Mouse (Mus musculus) stomach, postnatal 0 days (tissue): ENCODE results near the gene Urm1. TPM values are rescaled to one million over a fixed set of nuclear protein-coding genes. Genes with fewer than 3 reads are reported as not detected.

Experiments used
- ATAC-seq: fragments of 200-750 bp; cut with Nextera tagmentation; 2 replicates; pipeline ENCODE4 v1.8.0; 2017; ENCODE audit not compliant: low FRiP score, low TSS enrichment
- DNase-seq: peaks from one replicate; pipeline ENCODE4 v3.0.0-alpha.2; 2016; ENCODE audit warnings: low spot score
- H3K27ac ChIP-seq: fragments of 300-500 bp; sonication (generic); replicated peaks from 2 replicates; pipeline ENCODE4 v1.5.1; 2014; ENCODE audit warnings: mild to moderate bottlenecking, control low read depth
- H3K27me3 ChIP-seq: fragments of 300-500 bp; sonication (generic); 2 replicates; pipeline ENCODE4 v1.6.1; 2014; ENCODE audit warnings: low read length; ENCODE audit not compliant: control insufficient read depth, insufficient read depth
- H3K36me3 ChIP-seq: fragments of 300-500 bp; sonication (generic); 2 replicates; pipeline ENCODE4 v1.6.1; 2014; ENCODE audit warnings: low read length, mixed read lengths; ENCODE audit not compliant: control insufficient read depth, insufficient read depth
- H3K4me1 ChIP-seq: fragments of 300-500 bp; sonication (generic); replicated peaks from 2 replicates; pipeline ENCODE4 v1.6.1; 2014; ENCODE audit warnings: antibody characterized with exemption; ENCODE audit not compliant: control insufficient read depth, insufficient read depth
- H3K4me2 ChIP-seq: fragments of 300-500 bp; sonication (generic); replicated peaks from 2 replicates; pipeline ENCODE4 v1.6.1; 2014; ENCODE audit warnings: low read depth, mild to moderate bottlenecking, control low read depth, moderate library complexity
- H3K4me3 ChIP-seq: fragments of 300-500 bp; sonication (generic); 2 replicates; pipeline ENCODE4 v1.5.1; 2014; ENCODE audit warnings: low read depth, low read length, control low read depth
- H3K9ac ChIP-seq: fragments of 300-500 bp; sonication (generic); 2 replicates; pipeline ENCODE4 v1.6.1; 2014; ENCODE audit warnings: mild to moderate bottlenecking, low read length, control low read depth, mixed read lengths
- H3K9me3 ChIP-seq: fragments of 300-500 bp; sonication (generic); 2 replicates; pipeline ENCODE4 v1.6.1; 2016; ENCODE audit warnings: low read length; ENCODE audit not compliant: control insufficient read depth
- CTCF ChIP-seq: IDR thresholded peaks from 2 replicates; pipeline ENCODE4 v1.5.1; 2016; ENCODE audit warnings: antibody characterized with exemption, low read depth, mild to moderate bottlenecking, moderate library complexity
- EP300 ChIP-seq: optimal IDR thresholded peaks from 2 replicates; pipeline ENCODE3; 2016; ENCODE audit warnings: antibody characterized with exemption
- WGBS: fragments of 180-500 bp; shearing (Covaris S2); extraction: QIAGEN DNeasy Blood & Tissue Kit; methylation state at CpG from one replicate; pipeline ENCODE4 v1.1.7; 2014; 5-methylcytosine and 5-hydroxymethylcytosine counted together
- polyA plus RNA-seq: library from polyadenylated mRNA; unstranded; fragments of >200 nt; fragmentation: Nextera tagmentation; extraction: Ambion mirVana; gene quantifications from 2 replicates; pipeline ENCODE4 v1.2.1, GENCODE M21; 2015

Gene Urm1
- polyA plus RNA-seq, 1 experiment from 2014 or later: 16.2 TPM

DNA sequence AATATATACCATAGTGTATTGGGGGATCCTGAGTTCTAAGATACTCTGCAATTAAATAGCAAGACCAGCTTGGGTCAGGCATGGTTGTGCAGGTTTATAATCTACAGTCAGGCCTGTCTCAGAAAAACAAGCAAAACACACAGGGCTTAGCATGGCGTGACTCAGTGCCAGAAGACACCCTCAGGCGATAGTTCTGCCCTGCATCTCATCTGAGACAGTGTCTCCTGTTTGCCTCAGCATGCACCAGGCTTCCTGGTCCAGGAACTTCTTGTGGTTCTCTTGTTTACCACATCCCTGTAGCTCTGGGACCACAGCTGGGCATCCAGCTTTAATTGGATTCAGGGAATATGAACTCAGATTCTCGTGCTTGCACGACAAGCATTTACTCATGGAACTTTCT lies 45.2 kb downstream of the Urm1 start:
- Histone ChIP-seq H3K27me3 (no peaks in the 10 kb centered on the region), H3K9ac (no peak overlapping the region), H3K4me1 (no peaks in the 10 kb centered on the region), H3K27ac (no peak overlapping the region), H3K4me3 (no peak overlapping the region), H3K36me3 (no peaks in the 10 kb centered on the region), H3K9me3 (no peaks in the 10 kb centered on the region), H3K4me2 (no peak overlapping the region)
- TF ChIP-seq EP300 (no peak), CTCF (no peak)
- 66% methylated on average over 4 of the region's 4 CpGs for WGBS
- DNase-seq (no peak), ATAC-seq (no peak)

DNA sequence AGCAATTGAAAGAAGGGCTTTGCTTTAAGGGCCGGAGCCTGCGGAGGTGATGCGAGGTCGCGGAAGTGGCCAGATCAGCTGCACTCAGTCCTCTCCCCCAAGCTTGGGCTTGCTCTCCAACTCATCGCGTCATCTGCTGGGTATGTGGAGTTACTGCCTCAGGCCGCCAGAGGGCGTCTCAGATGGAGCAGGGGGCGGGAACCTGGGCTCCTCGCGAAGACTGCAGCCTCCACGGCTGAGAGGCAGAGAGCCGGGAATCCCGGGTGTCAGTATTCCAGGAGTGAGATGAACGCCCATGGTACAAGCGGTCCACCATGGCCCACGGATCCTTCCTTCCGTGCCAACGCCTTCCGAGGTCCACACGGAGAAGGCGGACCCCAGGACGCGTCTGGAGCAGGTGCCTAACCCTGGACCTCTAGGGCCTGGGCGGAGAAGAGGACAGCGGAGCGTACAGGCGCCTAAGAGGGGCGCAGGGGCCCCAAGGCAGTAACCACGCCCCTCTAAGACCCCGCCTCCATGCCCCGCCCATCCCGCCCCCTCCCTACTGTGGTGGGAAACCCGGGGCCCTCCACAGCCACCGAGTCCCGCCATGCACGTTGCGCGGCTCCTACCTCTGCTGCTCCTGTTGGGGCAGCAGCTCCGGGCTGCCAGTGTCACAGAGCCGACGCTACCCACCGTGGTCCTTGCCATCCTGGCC lies 49.2 kb downstream of the Urm1 start, which contains the start of gene Cercam:
Gene Cercam (plus strand): TSS at position 216 of the 697 bp plus-strand sequence.
- Histone ChIP-seq H3K4me3 (peak within 1 kb of the TSS; percentile 55), H3K27ac (peak within 1 kb of the TSS; percentile 86), H3K4me1 (no peaks in the 10 kb centered on the region), H3K36me3 (0 out of 2 replicates have a peak, but pooled peaks cover 2% of the 10 kb centered on the region), H3K27me3 (no peaks in the 10 kb centered on the region), H3K9ac (peak within 1 kb of the TSS; percentile 71), H3K9me3 (no peaks in the 10 kb centered on the region), H3K4me2 (peak within 1 kb of the TSS; percentile 90)
- TF ChIP-seq EP300 (no peak), CTCF (peak; percentile 95)
- under 1% methylated on average over 43 of the region's 44 CpGs for WGBS
- DNase-seq (peak; percentile 85), ATAC-seq (peak; percentile 90)

DNA sequence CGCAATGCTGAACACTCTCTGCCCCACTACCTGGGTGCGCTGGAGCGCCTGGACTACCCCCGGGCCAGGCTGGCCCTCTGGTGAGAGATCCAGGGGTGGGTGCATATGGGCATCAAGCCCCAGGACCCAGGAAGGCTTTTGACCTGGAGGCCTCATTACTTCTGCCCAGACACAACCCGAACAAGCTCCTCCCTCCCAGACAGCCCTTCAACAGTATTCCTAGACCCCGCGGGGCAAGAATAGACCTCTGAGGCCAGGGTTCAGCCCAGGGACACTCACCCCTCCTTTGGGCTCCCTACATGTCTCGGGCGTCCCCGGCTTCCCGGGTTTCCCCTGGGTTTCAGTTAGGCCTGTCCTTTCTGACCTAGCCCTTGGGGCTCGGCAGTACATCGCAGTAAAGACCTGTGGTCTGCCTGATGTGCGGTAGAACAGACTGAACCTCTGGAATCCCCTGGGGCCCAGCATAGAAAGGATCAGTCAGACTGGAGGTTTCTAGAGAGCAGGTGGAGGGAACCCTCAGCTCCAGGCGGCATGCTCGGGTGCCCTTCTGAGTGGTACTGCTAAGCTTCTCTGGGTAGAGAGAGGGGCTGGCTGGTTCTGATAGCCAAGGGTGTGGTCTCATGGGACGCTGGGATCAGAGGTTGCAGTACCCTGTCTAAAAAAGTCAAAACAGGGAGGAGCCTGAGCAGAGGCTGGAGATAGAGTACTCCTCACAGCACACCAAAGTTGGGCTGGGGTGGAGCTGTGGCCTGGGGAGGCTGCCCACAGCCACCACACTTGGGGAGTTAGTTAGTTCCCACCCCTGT lies 50.0 kb downstream of the Urm1 start:
- Histone ChIP-seq H3K4me3 (peak overlapping the region; percentile 55), H3K27ac (peak overlapping the region; percentile 86), H3K36me3 (0 out of 2 replicates have a peak, but pooled peaks cover 2% of the 10 kb centered on the region), H3K4me1 (no peaks in the 10 kb centered on the region), H3K9me3 (no peaks in the 10 kb centered on the region), H3K4me2 (peak overlapping the region; percentile 90), H3K9ac (peak overlapping the region; percentile 71), H3K27me3 (no peaks in the 10 kb centered on the region)
- 7% methylated on average over 17 of the region's 17 CpGs for WGBS
- ATAC-seq (peak; percentile 36), DNase-seq (no peak)
- TF ChIP-seq EP300 (no peak), CTCF (no peak)

DNA sequence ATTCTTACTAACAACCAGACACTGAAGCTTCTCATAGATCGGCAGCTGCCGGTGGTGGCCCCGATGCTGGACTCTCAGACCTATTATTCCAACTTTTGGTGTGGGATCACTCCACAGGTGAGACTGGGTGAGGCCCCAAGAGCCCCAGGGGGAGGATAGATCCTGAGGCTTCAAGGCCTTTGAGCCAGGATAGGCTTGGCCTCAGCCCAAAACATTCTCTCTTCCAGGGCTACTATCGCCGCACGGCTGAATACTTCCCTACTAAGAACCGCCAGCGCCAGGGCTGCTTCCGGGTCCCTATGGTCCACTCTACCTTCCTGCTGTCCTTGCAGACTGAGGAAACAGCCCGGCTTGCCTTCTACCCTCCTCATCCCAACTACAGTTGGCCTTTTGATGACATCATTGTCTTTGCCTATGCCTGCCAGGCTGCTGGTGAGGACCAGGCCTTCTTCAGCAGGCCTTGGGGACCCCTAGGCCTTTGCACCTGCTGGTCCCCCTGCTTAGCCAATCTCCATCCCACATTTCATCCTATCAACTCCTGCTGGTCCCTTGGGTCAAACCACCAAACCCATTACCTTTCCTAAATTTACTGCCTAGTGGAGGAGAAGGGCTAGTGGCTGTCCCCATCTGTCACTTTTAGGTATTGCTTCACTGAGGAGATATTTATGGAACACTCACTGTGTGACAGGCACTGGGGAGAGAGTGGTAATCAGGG lies 52.9 kb downstream of the Urm1 start:
- 0 out of 2 replicates have a peak, but pooled peaks cover 2% of the 10 kb centered on the region for H3K36me3 ChIP-seq
- TF ChIP-seq EP300: no peak
- TF ChIP-seq CTCF: no peak
- H3K9ac ChIP-seq: no peak overlapping the region
- no peaks in the 10 kb centered on the region for H3K9me3 ChIP-seq
- DNase-seq (no peak), ATAC-seq (no peak)
- H3K4me2 ChIP-seq: no peak overlapping the region
- no peak overlapping the region for H3K27ac ChIP-seq
- no peaks in the 10 kb centered on the region for H3K27me3 ChIP-seq
- H3K4me3 ChIP-seq: no peak overlapping the region
- no peaks in the 10 kb centered on the region for H3K4me1 ChIP-seq
- WGBS: 89% methylated on average over 10 of the region's 10 CpGs

DNA sequence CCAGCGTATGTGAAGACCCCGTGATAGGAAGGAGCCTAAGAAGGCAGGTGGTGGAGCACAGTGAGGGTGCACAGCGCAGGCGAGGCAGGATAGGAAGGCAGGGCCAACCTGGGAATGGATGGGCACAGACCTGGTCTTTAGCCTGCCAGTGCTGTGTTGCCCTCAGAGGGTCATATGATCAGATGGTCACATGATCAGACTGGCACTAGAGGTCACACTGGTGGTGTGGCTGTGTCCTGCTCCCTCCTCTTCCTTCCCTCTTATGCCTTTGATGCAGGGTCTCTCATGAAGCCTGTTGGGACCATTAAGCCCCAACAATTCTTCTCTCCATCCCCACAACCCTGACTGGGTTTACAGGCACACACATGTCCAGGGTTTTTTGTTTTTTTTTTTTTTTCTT lies 53.9 kb downstream of the Urm1 start:
- Histone ChIP-seq H3K4me3 (no peak overlapping the region), H3K9ac (no peak overlapping the region), H3K27ac (no peak overlapping the region), H3K36me3 (peaks cover 2% of the 10 kb centered on the region; the same call in 1 of the 2 replicates), H3K27me3 (no peaks in the 10 kb centered on the region), H3K4me2 (no peak overlapping the region), H3K9me3 (no peaks in the 10 kb centered on the region), H3K4me1 (no peaks in the 10 kb centered on the region)
- ATAC-seq: no peak
- 91% methylated on average over 4 of the region's 4 CpGs for WGBS
- TF ChIP-seq EP300: no peak
- TF ChIP-seq CTCF: no peak
- no peak for DNase-seq
